Mouse (Mus musculus) right cerebral cortex, adult 2 months (tissue): ENCODE data around the gene Ntm.

Experiments
- DNase-seq, 2 experiments: peaks; one replicate each; pipeline ENCODE4 v3.0.0; 2021 to 2022; ENCODE audit warnings: low spot score in 2 of 2

Gene Ntm

DNA sequence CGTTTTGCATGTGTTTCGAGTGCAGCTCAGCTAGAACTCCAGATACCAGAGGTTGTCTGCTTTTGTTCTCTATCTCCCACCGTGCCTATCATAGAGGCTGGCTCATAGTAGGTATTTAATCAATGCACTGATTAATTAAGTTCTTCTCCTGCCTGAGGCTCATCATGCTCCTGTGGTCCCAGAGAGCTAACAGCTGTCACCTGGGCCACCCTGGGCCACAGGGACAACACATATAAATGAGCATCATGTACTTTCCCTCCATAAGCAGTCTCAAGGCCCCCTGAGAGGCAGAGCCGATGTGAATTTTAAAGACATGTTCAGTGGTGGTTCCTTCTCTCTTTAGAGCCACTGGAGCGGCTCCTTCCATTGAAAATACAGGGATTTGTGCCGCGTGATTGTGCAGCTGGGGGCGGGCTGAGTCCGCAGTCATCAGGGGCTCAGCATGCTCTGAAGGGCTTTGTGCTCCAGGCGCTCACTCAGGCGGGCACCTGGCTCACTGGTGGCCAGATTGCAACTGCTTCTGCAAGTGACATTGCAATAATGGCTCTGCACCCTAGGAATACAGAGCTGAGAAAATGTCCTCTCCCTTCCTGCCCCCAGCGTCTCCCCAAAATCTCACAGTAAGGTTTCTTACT, 160.8 kb downstream of the Ntm start:
- peak; percentile 29 to 35 for DNase-seq

DNA sequence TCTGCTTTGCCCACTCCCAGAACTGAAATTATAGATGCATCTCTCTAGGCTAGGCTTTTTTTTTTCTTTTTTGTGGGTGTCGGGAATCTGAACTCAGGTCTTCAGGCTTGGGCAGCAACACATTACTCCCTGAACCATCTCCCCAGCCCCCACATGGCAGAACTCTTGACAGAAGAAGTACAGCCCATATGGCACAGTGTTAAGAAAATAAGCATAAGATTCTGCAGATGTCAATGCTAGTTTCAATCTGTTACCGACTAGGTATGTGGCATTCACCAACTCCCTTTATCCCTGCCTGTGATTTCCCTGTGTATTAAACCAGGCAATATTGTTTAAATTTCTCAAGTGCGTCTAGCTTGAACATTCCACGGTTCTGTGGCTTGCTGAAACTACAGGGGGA, 166.7 kb downstream of the Ntm start:
- DNase-seq, result no peak

DNA sequence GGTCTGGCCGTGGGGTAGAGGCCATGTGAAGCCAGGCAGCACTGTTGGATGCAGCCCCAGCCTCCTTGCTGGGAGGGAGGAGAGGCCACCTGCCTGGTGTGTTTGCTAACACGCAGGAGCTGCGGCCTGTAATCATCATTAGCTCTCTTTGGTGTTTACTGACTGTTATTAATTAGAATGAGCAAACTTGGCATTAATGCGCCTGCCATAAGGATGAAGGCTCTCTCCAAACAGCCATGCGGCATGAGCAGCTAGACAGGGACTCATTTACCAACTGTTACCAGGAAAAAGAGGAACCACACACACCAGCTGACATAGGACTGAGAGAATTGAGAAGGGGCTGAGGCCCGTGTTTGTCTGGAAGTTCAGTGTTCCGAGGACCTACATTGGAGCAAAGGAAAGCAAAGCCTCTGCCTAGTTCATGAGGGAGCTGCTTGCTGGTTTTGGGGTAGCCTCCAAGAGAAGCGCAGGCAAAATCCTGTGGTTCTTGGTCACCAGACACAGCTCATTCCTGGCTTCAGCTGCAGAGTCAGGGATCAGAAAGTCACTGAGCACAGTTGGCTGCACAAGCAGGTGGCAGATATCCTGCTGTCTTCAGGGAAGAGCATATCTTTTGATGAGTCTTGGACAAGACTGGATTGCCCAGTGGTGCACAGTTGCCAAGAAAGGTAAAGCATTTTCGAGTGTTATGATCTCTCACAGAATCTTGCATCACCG, 171.6 kb downstream of the Ntm start:
- DNase-seq, result no peak

DNA sequence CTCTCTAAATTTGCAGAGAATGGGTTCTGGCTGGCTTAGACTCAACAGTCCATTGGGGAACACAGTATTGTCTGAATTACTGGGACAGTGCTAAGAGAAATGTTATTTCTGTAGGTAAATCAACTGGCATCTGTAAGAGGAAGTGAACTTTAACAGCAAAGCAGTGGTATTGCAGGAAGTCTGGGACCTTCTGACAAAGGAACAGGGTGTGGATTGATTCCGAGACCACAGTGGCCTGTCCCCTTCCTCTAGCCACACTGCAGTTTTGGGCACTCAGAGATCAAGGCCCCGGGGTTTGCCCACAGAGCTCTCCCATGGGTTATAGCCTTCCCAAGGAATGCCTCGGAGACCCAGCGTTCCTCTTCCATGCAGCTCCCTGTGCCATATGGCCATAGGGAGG, 172.9 kb downstream of the Ntm start:
- DNase-seq, result no peak

DNA sequence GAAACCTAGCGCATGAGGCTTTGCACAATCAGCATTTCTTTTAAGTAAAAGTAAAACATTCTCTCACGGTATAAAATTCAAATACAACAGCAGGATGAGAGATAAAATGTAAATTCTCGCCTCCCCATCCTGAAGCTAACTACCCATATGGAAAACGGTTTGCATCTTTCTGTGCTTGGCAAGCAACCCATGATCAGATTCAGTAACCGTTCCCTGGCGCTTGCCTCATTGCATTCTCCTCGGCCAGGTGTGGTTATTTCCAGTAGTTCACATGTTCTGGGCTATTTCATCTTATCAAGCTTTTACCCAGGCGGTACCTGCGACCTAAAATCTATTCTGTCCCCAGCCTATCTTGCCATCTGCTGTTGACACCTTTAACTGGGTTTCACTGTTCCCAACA, 174.1 kb downstream of the Ntm start:
- no peak for DNase-seq

DNA sequence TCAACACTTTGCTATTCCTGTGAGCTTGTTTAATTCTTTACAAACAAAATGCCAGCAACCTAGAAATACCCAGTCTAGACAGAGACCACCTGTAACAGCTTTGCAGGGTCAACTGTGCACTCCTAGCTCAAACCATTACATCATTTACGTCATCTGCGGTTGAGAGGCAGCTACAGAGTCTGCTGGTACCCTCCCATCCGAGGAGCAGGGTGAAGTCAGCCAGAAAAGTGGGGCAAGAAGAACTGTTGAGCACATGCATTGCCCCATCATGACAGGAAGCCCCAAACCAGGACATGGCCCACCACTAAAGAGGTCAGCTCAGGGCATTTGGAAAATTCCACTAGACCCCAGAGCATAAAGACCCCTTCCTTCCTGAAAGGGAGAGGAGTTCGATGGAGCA, 175.5 kb downstream of the Ntm start:
- DNase-seq, result no peak

DNA sequence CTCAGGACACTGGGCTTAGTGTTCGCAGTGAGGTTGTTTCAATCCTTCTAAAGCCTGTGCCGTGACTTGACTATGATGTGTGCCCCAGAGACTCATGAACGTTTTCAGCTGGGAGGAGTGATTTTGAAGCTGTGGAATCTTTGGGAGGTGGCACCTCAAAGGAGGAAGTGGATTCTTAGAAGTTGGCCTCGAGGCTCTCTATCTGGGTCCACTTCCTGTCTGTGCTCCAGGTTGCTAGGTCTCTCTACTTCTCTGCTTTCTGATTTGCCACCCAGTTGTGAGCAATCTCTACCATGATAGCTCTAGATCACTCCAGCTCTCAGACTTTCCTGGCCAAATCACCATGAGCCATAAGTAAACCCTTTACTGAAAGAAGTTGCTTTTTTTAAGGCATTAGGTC, 180.2 kb downstream of the Ntm start:
- DNase-seq, result no peak

DNA sequence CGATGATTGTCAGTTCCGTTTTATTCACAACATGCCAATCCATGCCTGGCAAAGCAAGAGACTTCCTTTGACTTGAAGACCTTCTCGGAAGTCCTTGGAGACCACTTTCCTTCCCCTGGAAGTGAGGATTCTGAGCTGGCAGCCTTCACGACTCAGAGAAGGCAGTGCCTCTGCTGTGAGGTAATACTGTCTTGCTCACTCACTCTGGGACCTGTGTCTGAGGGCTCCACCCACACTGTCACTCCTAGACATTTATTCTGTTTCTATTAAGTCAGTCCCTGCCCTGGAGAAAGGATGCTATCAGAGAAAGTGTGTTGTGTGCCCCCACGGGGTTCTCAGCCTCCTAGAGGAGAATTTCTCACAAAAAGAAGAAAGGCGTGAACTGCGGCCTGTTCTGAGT, 183.2 kb downstream of the Ntm start:
- DNase-seq, result no peak

DNA sequence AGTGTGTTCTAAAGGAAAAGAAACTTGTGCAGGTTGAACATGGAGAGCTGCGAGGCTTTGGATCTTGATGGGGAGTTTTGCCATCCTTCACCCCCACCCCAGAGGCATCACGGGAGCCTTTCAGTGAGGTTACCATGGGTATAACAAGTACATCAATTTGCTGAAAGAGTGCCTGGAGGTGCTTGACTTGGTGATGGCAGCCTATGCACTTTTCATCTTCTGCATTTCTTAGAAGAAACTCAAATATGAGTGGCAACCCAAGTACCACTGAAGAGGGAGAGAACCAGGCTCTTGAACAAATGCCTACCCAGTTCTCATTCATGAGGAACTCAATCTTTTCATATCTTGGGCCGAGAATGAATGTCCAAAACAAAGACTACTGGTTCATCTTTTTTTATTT, 186.0 kb downstream of the Ntm start:
- DNase-seq, result no peak

DNA sequence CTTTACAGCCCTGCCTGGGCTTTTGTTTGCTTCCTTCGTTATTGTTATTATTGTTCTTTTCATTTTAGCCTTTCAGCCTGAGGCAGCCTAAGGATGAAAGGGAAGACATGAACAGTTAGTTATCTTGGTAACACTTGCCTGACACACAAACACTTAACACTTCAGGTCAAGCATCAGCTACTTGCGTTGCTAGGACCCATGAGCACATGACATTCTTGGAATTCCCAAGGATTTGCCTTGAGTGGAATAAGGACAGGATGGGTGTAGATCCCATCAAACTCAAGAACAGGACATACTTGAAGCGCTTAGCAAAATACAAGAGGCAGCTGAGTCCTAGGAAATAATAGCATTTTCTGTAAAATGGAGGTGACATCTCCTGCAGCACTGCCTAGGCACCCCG, 186.4 kb downstream of the Ntm start:
- no peak for DNase-seq

DNA sequence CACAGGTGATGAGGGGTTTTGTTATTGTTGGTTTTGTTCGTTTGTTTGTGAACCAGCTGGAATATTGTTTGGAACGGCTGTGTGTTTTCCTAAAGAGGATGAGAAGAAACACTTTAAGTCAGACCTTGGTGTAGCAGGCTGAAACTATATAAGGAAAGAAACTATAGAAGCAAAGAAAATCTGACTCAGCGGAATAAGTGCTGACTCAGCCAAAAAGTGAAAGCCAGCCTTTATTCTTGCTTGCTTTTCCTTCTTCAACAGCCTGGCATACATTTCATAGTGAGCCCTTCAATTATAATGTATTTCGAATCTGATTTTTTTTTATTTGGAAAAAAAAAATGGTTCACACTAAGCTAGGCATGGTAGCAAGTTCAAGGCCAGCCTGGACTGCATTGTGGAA, 186.9 kb downstream of the Ntm start:
- no peak for DNase-seq

DNA sequence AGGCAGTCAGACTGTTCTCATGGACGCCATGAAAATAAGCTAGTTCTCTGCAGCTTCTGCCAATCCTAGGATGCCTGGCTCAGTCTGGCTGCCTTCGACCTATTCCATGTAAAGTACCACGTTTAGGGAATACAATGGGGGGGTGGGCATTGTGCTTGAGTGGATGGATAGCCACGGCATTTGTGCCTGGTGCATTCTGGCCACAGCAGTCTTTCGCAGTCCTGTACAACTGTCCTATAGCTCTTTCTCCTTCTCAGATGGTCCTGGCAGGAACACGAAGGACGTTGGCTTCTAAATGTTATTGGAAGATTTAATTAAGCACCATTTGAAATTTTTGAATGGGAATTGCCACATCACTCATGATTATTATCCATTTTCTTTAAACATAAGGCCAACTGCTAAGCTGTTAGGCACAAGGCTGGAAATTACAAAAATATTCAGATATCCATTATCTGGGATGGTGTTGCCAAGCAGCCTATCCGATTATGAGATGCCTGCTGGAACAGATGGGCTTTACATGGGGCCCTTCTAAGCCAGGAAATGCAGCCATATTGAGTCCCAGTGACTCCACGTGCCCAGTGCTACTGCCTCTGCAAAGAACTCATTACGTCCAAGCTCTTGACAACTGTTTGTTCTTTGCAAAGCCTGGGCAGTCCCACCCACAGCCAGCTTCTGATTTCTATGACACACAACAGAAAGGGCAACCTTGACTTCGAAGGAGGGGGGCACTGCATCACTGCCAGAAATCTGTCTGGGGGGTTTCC, 190.1 kb downstream of the Ntm start:
- no peak for DNase-seq

DNA sequence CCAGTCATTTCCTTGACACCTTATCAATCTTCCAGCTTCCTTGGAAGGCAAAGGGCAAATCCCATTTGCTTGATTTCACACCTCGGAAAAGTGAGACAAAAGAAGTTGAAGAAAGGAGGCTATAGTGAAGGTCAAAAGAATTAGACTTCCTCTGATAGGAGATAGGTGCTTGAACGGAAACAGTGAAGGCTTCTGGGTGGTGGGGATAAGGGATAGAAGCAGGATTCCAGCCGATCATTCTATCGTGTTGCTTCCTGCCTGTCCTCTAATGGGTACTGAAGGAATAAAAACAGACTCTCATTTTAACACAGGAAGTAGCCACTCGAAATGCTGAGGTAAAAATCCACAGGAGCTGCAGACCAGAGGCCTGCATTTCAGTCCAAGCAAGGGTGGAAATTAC, 191.1 kb downstream of the Ntm start:
- no peak for DNase-seq

DNA sequence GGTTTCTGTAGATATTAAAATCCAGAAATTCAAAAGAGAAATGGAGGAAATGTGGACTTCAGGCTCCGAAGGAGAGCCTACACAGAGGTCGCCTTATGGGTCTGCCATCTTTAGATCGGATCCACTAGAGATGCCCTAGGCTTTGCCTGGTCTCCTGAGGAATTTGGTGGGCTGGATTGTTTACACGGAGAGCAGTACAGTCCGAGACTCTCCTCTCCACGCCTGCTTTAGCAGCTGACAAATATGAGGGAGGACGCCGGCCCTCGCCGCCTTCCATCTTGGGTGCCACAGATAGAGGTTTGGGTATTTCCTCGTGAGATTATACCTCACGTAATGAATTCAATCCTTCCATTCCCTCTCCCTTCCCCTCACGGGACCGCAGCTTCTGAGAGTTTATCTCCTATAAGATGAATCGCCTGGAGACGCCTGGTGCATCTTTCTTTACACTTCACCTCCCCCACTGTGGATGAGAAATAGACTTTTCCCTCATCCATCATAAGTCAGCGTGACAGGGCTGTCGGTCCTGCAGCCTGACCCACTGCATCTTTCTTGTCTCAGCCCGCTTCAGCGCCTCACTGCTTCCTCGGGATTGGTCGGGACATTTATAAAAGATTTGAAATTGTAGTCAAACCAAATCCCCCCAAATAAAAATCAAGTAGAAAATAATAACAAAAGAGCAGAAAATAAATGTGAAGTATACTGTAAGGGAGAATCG, 191.7 kb downstream of the Ntm start:
- no peak for DNase-seq

DNA sequence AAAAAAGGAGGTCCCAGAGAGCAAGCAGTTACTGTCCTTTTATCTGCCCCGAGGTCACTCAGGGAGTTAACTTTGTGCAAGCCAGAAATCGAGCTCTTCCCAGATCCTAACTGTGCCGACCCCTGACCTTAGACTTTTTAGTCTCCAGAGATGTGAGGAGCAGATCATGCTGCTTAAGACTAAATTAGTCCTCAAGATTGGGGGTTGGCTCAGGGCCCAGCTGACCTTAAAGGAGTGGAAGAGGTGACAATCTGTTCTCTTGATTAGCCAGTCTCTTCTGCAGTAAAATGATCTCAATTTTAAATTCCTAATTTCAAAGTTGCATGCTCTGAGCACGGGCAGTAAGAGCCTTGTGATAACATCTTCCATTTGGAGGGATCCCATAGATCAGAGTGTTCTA, 193.6 kb downstream of the Ntm start:
- DNase-seq, result no peak

DNA sequence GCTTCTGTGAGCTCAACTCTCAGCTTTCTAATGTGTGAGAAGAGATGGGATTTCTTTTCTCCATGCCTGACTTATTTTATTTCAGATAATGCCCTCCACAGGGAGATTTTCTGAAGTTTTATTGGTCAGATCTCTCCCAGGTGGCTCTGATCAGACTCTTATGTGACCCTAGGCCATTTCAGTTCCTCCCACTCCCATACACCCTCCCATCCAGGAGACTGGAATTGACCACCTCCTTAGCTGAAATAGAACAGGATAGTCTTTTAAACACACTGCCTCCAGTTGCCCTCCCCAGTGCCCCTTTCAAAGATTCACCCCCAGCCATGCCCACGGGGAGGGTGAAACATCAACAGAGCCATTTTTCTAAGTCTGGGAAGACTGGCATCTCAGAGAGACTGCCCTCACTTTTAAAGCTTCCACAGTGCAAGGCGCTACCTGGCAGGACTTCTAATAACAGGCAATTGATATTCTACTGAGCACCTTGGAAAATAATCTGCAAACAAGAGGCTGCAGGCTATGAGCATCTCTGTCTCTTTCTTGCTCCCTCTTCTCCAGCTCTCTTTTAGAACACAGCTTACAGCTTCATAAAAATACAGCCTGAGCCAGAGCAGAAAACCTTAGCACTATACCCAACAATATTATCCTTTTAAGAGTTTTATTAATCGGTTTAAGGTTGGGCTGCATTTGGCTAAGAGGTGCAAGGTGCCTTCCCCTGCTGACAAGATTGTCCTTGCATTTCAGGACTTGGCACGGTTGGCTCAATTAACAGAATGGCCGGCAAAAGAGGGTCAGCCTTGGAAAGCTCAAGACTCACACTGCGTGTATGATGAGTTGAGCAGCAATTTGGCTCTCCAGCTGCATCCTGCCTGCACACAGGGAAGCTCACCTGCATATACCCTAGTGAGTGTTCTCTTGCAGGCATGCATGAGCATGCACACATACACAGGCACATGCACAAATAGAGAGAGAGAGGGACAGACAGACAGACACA, 196.7 kb downstream of the Ntm start:
- no peak for DNase-seq

DNA sequence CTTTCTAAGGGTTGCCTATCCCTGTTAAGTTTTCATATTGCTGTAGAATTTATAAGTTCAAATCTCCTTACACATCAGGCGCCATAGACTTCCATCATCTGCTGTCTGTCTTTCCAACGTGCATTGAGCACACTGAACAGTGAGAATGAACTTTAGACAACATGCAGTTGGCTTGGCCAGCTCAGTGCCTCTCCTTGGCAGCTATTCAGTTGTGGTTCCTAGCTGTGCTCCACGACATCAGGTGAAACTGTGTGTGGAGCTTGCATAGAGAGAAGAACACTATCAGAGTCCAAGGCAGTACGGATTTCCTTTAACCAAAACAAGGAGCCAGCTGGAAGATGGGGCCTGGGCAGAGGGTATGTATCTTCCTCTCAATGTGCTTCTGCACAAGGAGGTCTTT, 199.6 kb downstream of the Ntm start:
- DNase-seq, result no peak

DNA sequence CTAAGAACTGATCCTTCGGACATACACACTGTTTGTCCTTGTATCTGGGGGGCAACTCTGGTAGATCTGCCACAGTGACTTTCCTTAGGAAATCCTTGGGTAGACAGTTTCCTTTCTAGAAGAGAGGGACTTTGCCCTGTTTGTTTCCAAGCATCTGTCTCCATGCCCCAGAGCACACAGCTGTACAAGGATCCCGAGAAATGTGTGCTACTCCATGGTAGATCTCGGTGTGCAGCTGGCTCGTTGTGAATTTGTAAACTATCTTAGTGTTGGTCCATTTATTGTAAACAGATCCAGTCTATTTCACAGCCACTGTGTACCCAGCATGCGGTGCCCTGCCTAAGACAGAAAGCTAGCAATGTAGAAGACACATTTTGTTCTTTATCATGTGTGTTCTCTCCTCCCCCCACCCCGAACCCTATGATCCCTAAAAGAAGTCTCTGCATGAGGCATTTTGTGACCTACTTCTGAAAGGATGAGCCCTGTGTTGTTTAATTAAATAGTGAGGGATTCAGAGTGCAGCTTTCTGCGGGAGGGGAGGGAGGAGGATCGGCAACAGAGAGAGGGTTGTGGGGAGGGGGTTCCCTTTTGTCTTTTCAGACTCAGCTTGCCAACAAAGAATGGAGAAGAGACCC, 200.9 kb downstream of the Ntm start:
- no peak for DNase-seq

DNA sequence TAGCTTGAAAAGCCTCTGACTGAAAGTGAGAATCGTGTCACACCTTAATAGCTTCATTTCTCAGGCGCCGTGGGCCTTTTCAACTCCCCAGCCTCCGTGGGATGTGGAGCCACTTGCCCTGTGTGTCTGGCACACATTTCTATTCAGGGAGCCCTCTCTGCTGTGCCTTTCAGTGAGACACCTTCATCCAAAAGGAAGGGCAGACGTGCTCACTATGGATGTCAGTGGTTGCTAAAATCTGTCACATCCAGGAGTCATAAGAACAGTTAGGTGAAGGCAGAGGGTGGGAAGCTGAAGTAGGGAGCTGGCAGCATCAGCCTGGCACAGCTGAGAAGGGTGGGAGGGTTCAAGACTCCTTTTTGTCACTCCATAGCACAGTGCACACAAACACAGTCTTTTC, 201.4 kb downstream of the Ntm start:
- peak in 1 of 2 experiments; percentile 18 for DNase-seq

DNA sequence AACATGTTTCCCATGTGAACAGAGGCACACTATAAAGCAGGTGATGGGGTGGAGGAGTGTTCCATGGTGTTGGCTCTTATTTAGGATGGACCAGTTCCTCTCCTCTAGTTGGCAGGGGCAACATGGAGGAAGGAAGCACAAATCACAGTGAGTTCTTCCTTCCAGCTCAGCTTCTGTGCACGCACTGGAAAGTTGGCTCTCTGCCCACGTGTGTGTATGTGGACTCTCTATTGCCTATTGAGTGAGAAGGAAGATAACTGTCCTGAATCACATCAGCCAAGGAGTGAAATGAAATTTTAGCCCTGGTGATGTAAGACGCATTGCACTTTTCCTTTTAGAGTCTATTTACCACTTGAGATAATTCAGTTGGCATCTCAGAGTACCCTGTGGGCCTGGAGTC, 203.0 kb downstream of the Ntm start:
- DNase-seq, result no peak

DNA sequence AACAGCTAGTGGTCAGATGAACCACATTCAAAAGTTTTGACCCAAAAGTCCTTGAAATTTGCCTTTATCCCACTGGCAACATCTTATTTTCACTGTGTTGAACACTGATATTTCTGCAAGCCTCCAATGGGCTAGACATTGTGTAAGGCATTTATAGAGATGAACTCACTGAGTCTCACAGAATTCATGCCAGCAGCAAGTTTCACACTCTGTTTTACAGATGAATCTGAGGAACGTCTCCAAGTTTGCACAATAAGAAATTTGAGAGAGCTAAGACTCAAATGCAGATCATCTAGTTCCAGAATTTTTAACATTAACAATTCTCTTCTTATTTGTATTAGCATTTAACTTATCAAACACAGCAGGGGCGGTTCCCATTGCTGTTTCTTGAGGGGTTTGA, 203.9 kb downstream of the Ntm start:
- no peak for DNase-seq
